Mouse (Mus musculus) hindbrain, embryonic 14.5 days (tissue): ENCODE measurements around the gene Slf2. TPM values are rescaled to one million over a fixed set of nuclear protein-coding genes. Genes with fewer than 3 reads are reported as not detected.

Source experiments
- ATAC-seq: fragments of 200-750 bp; cut with Nextera tagmentation; 2 replicates; pipeline ENCODE4 v1.8.0; 2017; ENCODE audit warnings: moderate number of reproducible peaks, mild to moderate bottlenecking, moderate TSS enrichment, moderate library complexity; ENCODE audit not compliant: low FRiP score
- DNase-seq: peaks from one replicate; pipeline ENCODE4 v3.0.0-alpha.2; 2015; ENCODE audit warnings: low spot score
- H3K27ac ChIP-seq: fragments of 300-500 bp; sonication (generic); 2 replicates; pipeline ENCODE4 v1.5.1; 2014; ENCODE audit warnings: mild to moderate bottlenecking, moderate library complexity
- H3K27me3 ChIP-seq: fragments of 300-500 bp; sonication (generic); 2 replicates; pipeline ENCODE4 v1.6.1; 2014; ENCODE audit warnings: mild to moderate bottlenecking, low read length, mixed read lengths; ENCODE audit not compliant: control insufficient read depth, insufficient read depth
- H3K36me3 ChIP-seq: fragments of 300-500 bp; sonication (generic); replicated peaks from 2 replicates; pipeline ENCODE4 v1.6.1; 2014; ENCODE audit not compliant: control insufficient read depth, insufficient read depth
- H3K4me1 ChIP-seq: fragments of 300-500 bp; sonication (generic); replicated peaks from 2 replicates; pipeline ENCODE4 v1.6.1; 2014; ENCODE audit warnings: antibody characterized with exemption, low read length, mixed read lengths; ENCODE audit not compliant: control insufficient read depth, insufficient read depth
- H3K4me2 ChIP-seq: fragments of 300-500 bp; sonication (generic); replicated peaks from 2 replicates; pipeline ENCODE4 v1.6.1; 2014; ENCODE audit warnings: mild to moderate bottlenecking, moderate library complexity
- H3K4me3 ChIP-seq: fragments of 300-500 bp; sonication (generic); replicated peaks from 2 replicates; pipeline ENCODE4 v1.5.1; 2014; ENCODE audit warnings: mild to moderate bottlenecking, low read length
- H3K9ac ChIP-seq: fragments of 300-500 bp; sonication (generic); 2 replicates; pipeline ENCODE4 v1.6.1; 2014
- H3K9me3 ChIP-seq: fragments of 300-500 bp; sonication (generic); 2 replicates; pipeline ENCODE4 v1.6.1; 2016; ENCODE audit warnings: low read length; ENCODE audit not compliant: control insufficient read depth
- WGBS: fragments of 180-500 bp; shearing (Covaris S2); extraction: QIAGEN DNeasy Blood & Tissue Kit; methylation state at CpG from one replicate; pipeline ENCODE4 v1.1.7; 2014; 5-methylcytosine and 5-hydroxymethylcytosine counted together
- polyA plus RNA-seq: library from polyadenylated mRNA; unstranded; fragments of >200 nt; fragmentation: Nextera tagmentation; extraction: Ambion mirVana; gene quantifications from 2 replicates; pipeline ENCODE4 v1.2.1, GENCODE M21; 2014

The Slf2 gene
- polyA plus RNA-seq, 1 experiment from 2014 or later = 34.8 TPM

- H3K27ac ChIP-seq = peak overlapping the region; percentile 72; the same call in 1 of the 2 replicates
- H3K4me3 ChIP-seq = no peak overlapping the region
- DNase-seq = no peak
- no peak overlapping the region; the same call in 1 of the 2 replicates for H3K9ac ChIP-seq
- no peaks in the 10 kb centered on the region for H3K27me3 ChIP-seq
- peaks cover 29% of the 10 kb centered on the region for H3K4me1 ChIP-seq
- WGBS = 65% methylated on average over 6 of the region's 6 CpGs
- no peak for ATAC-seq
- H3K4me2 ChIP-seq = 0 out of 2 replicates have a peak overlapping the region, but pooled peaks have one; percentile 80
- H3K9me3 ChIP-seq = no peaks in the 10 kb centered on the region
- peaks cover 12% of the 10 kb centered on the region; the same call in 1 of the 2 replicates for H3K36me3 ChIP-seq
Measured at GRCm38 (mm10) chr19:44987851-44988250, 56.9 kb downstream of the Slf2 start.

DNA sequence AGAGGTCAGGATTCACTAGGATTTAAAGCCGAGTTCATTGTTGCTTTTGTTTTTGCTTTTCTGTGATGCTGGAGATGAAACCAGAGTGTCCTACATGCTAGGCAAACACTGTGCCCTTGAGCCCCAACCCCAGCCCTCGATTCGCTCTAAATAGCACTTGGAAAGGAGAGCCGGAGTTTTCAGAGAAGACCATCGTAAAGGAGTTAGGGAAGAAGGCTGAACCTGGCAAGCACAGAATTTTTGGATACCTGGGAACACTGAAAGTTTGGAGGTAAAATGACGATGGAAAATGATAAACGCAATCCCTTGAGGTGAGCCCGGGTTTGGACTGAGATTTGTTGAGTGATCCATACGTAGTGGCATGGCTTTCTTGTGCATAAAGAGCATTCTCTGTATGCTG lies 57.4 kb downstream of the Slf2 start:
- H3K4me1 ChIP-seq = peaks cover 29% of the 10 kb centered on the region
- H3K9me3 ChIP-seq = no peaks in the 10 kb centered on the region
- no peaks in the 10 kb centered on the region for H3K27me3 ChIP-seq
- peaks cover 15% of the 10 kb centered on the region for H3K36me3 ChIP-seq
- peak overlapping the region; percentile 72 for H3K27ac ChIP-seq
- ATAC-seq (no peak), DNase-seq (no peak)
- peak overlapping the region; percentile 87 for H3K9ac ChIP-seq
- H3K4me2 ChIP-seq = peak overlapping the region; percentile 80
- H3K4me3 ChIP-seq = peak overlapping the region; percentile 77
- WGBS = 28% methylated on average over 9 of the region's 9 CpGs

GRCm38 (mm10) chr19:44988831-44989566 lies 58.0 kb downstream of the Slf2 start, which contains the start of gene Sema4g:
Sema4g (plus strand) TSS chr19:44989101.
- DNase-seq (peak; percentile 73), ATAC-seq (peak; percentile 85)
- WGBS = under 1% methylated on average over 44 of the region's 58 CpGs
- H3K4me3 ChIP-seq = peak within 1 kb of the TSS; percentile 77
- H3K36me3 ChIP-seq = peaks cover 21% of the 10 kb centered on the region
- H3K9ac ChIP-seq = peak within 1 kb of the TSS; percentile 87
- H3K4me2 ChIP-seq = peak within 1 kb of the TSS; percentile 80
- H3K27ac ChIP-seq = peak within 1 kb of the TSS; percentile 72
- no peaks in the 10 kb centered on the region for H3K27me3 ChIP-seq
- no peaks in the 10 kb centered on the region for H3K9me3 ChIP-seq
- peaks cover 29% of the 10 kb centered on the region for H3K4me1 ChIP-seq

- peaks cover 29% of the 10 kb centered on the region for H3K36me3 ChIP-seq
- H3K4me3 ChIP-seq = peak overlapping the region; percentile 77
- peak overlapping the region; percentile 80 for H3K4me2 ChIP-seq
- 3% methylated on average over 22 of the region's 22 CpGs for WGBS
- peak overlapping the region; percentile 87 for H3K9ac ChIP-seq
- no peaks in the 10 kb centered on the region for H3K9me3 ChIP-seq
- ATAC-seq (peak; percentile 22), DNase-seq (no peak)
- H3K27me3 ChIP-seq = no peaks in the 10 kb centered on the region
- H3K4me1 ChIP-seq = peaks cover 29% of the 10 kb centered on the region
- peak overlapping the region; percentile 72 for H3K27ac ChIP-seq
Measured at GRCm38 (mm10) chr19:44989567-44990495, 58.9 kb downstream of the Slf2 start.

GRCm38 (mm10) chr19:44991031-44991430 lies 60.1 kb downstream of the Slf2 start:
- no peak for DNase-seq
- H3K9ac ChIP-seq = peak overlapping the region; percentile 87
- H3K36me3 ChIP-seq = peaks cover 35% of the 10 kb centered on the region
- H3K27ac ChIP-seq = no peak overlapping the region
- peak overlapping the region; percentile 77; the same call in 1 of the 2 replicates for H3K4me3 ChIP-seq
- no peaks in the 10 kb centered on the region for H3K9me3 ChIP-seq
- 81% methylated on average over 8 of the region's 8 CpGs for WGBS
- H3K27me3 ChIP-seq = no peaks in the 10 kb centered on the region
- peak overlapping the region; percentile 80 for H3K4me2 ChIP-seq
- no peak for ATAC-seq
- H3K4me1 ChIP-seq = peaks cover 29% of the 10 kb centered on the region

DNA sequence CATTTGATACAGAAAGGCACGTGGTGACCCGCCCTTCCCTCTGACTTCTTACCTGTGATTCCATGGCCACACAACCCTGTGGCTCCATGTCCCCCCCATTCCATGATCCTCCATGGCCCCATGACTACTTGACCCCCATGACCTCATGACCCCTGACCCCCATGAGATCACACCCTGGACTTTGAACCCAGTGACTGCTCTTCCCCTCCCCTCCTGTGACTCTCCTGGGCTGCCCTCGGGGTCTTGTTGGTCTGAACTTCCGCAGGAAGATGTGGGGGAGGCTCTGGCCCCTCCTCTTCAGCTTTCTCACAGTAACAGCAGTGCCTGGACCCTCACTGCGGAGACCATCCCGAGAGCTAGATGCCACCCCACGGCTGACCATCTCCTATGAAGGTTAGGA lies 61.3 kb downstream of the Slf2 start:
- H3K4me3 ChIP-seq = no peak overlapping the region
- peak overlapping the region; percentile 38; the same call in 1 of the 2 replicates for H3K9ac ChIP-seq
- no peaks in the 10 kb centered on the region for H3K9me3 ChIP-seq
- H3K27ac ChIP-seq = no peak overlapping the region
- no peaks in the 10 kb centered on the region for H3K27me3 ChIP-seq
- no peak overlapping the region; the same call in 1 of the 2 replicates for H3K4me2 ChIP-seq
- peaks cover 29% of the 10 kb centered on the region for H3K4me1 ChIP-seq
- peaks cover 47% of the 10 kb centered on the region for H3K36me3 ChIP-seq
- ATAC-seq (no peak), DNase-seq (no peak)
- 49% methylated on average over 7 of the region's 7 CpGs for WGBS

DNA sequence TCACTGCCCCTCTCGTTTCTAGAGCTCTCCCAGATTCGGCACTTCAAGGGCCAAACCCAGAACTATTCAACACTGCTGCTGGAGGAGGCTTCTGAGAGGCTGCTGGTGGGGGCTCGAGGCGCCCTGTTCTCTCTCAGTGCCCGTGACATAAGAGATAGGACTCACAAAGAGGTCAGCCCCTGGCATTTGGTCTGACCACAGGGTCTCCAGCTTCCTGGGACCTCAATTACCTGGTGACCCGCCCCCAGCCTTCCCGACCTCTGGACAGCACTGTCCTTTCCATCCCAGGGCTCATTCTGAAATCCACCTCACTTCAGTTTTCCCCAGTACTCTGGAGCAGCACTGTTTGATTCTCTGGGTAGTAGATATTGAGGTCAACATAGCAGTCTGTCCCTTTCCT lies 61.8 kb downstream of the Slf2 start:
- no peaks in the 10 kb centered on the region for H3K9me3 ChIP-seq
- H3K27ac ChIP-seq = no peak overlapping the region
- H3K36me3 ChIP-seq = peaks cover 52% of the 10 kb centered on the region
- DNase-seq (no peak), ATAC-seq (no peak)
- WGBS = 73% methylated on average over 7 of the region's 7 CpGs
- no peak overlapping the region for H3K4me2 ChIP-seq
- no peaks in the 10 kb centered on the region for H3K27me3 ChIP-seq
- H3K4me3 ChIP-seq = no peak overlapping the region
- no peak overlapping the region for H3K9ac ChIP-seq
- H3K4me1 ChIP-seq = peaks cover 29% of the 10 kb centered on the region

DNA sequence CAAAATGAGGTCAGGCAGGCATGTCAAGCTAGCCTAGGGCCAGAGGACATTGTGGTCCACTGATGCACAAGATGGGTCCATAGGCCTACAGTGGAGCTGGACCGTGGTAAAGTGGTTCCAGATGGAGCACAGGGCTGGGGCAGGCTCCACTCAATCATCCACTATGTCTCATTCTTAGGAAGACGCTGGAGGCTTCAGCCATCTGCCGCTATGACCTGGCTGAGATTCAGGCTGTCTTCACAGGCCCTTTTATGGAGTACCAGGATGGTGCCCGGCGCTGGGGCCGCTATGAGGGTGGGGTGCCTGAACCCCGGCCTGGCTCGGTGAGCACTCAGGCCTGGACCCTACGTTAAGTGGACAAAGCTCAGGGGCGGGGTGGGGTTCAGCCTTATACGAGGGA lies 66.8 kb downstream of the Slf2 start:
- no peak overlapping the region for H3K4me2 ChIP-seq
- no peak overlapping the region for H3K4me3 ChIP-seq
- H3K36me3 ChIP-seq = peaks cover 93% of the 10 kb centered on the region
- ATAC-seq (no peak), DNase-seq (no peak)
- no peaks in the 10 kb centered on the region for H3K9me3 ChIP-seq
- H3K4me1 ChIP-seq = no peaks in the 10 kb centered on the region
- no peak overlapping the region for H3K9ac ChIP-seq
- 86% methylated on average over 11 of the region's 11 CpGs for WGBS
- H3K27ac ChIP-seq = no peak overlapping the region
- no peaks in the 10 kb centered on the region for H3K27me3 ChIP-seq

DNA sequence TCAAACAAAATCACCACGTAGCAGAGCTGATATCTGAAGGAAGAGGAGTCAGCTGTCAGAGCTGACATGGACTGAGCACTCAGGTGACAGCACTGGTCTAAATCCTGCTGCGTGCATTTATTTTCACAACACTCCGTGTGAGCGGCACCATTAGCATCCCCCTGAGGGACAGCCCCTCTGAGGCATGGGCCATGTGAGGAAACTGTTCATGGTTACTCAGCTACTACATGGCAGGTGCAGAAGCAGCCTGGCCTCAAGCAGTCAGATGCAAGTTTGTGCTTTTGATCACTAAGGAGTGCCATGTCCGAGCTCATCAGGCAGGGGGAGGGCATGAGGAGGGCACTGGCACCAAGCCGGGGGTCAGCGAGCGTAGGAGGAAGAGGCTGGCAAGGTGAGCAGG lies 68.7 kb downstream of the Slf2 start:
- WGBS = 86% methylated on average over 8 of the region's 8 CpGs
- no peak overlapping the region for H3K4me3 ChIP-seq

More for the DNA sequence above, 68.7 kb downstream of the Slf2 start:
- Histone ChIP-seq H3K27me3 (no peaks in the 10 kb centered on the region), H3K4me1 (no peaks in the 10 kb centered on the region), H3K36me3 (peaks cover 92% of the 10 kb centered on the region), H3K4me2 (no peak overlapping the region), H3K9ac (no peak overlapping the region), H3K9me3 (no peaks in the 10 kb centered on the region), H3K27ac (no peak overlapping the region)
- DNase-seq (no peak), ATAC-seq (no peak)
